Mouse (Mus musculus): ENCODE measurements at regions not wholly inside any gene's neighbourhood (a gene's known extent, or its start where the extent isn't known, plus 50 kb on each side); places are given as distances from the start of the nearest gene placed in this dataset.

- no peak for DNase-seq (ENCODE audit: low spot score)
Observed at GRCm38 (mm10) chr10:109160730-109161129, 149.9 kb upstream of the Syt1 start.

- no peak for DNase-seq (ENCODE audit: low spot score)
Observed at GRCm38 (mm10) chr10:109155768-109156167, 145.0 kb upstream of the Syt1 start.

DNA sequence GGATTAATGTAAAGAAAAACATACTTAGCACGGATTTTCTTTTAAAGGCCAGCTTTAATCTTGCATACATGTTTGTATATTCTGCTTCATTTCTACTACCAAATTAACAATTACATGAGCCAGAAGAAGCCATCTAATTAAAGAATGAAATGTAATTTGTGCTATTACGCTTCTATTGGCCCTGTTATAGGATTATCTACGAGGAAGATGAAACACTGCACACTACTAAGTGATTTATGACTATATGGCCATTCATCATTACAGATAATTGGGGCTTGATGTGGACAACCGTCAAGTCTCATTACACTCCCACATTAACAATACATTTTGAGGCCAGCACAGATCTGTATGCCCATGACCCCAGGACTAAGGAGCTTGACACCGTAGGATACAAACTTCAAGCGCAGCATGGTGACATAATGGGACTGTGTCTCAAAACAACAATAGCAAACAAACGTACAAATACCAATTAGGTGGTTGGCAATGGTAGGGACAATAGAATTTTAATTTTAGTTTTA is 129.7 kb upstream of the Syt1 start:
- DNase-seq (ENCODE audit: low spot score): no peak

- DNase-seq (ENCODE audit: low spot score): no peak
Observed at GRCm38 (mm10) chr10:109136763-109137732, 126.3 kb upstream of the Syt1 start.

DNA sequence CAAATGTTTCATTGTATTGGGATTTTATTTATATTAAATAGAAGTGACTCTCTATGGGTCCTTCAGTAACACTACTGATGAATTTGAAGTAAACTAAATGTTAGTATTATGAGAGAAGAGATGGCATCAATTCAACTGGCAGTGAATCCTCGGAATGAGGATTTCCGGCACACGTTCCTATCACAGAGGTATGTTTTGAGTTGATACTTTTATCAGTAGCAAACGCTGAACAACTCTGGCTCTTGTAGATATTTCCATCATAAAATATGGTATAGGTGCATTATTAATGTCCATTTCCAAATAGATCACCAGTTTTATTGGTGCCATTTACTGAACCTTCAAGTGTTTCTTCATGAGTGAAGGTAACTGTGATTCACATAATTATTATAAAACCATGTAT is 123.7 kb upstream of the Syt1 start:
- no peak for DNase-seq (ENCODE audit: low spot score)

- DNase-seq (ENCODE audit: low spot score): no peak
Observed at GRCm38 (mm10) chr10:109132091-109132573, 121.3 kb upstream of the Syt1 start.

- DNase-seq (ENCODE audit: low spot score): no peak
Observed at GRCm38 (mm10) chr10:109129552-109130110, 118.8 kb upstream of the Syt1 start.

GRCm38 (mm10) chr10:109129068-109129467 is 118.3 kb upstream of the Syt1 start:
- no peak for DNase-seq (ENCODE audit: low spot score)

- no peak for DNase-seq (ENCODE audit: low spot score)
Observed at GRCm38 (mm10) chr10:109126699-109127098, 115.9 kb upstream of the Syt1 start.

DNA sequence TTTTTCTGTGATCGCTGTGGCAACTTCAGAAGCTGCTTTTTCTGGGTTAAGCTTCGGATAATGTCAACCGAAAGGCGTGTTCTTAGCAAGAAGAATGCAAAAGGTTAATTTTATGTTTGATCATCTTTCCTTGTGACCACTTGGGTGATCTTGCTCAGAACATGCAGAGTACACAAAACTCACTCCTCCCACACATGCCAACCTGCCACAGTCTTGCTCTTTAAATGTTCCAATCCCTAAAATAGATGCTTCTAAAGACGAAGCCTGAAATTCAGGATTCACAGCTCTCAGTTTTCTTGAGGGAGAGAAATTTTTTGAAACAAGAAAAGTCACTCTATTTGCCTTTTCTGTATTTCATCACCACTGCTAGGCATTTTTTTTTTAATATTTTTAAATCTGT is 106.4 kb upstream of the Syt1 start:
- no peak for DNase-seq (ENCODE audit: low spot score)

- DNase-seq (ENCODE audit: low spot score): no peak
Observed at GRCm38 (mm10) chr10:109115013-109115627, 104.3 kb upstream of the Syt1 start.

DNA sequence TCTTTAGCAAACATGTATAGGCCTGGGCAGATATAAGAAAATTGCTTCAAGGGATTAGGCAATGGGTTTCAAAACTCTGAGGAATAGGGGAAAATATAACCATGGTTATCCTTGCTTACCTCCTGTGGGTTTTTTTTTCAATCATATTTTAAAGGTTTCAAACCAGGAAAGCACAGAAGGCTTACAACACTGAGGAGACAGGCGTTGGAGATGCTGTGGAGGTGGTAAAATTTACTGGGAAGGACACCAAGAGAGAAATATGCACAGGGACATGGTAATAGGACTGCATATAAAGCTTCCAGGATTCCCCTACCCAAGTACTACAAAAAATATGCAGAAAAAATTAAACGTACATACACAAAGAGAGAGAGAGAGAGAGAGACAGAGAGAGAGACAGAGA is 95.0 kb upstream of the Syt1 start:
- no peak for DNase-seq (ENCODE audit: low spot score)

- no peak for DNase-seq (ENCODE audit: low spot score)
Observed at GRCm38 (mm10) chr10:109092219-109092618, 81.4 kb upstream of the Syt1 start.

DNA sequence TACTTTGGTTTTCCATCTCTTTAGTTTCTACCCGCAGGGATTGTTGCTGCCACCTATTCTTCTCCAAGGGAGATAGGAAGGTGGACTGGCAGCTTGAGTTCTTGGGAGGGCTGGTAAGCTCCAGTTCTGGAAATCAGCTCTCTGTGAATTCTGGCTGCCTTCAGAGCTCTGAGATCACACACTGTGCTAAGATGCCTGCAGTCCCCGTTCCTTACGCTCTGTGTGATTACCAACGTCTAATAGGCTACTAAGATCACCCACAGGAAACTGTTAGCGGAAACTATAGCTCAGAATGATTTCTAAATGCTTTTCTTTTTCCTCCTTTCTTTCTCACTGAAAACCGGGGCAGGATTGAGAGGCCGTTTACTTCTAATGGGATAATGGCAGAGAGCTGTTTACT is 69.0 kb upstream of the Syt1 start:
- no peak for DNase-seq (ENCODE audit: low spot score)

DNA sequence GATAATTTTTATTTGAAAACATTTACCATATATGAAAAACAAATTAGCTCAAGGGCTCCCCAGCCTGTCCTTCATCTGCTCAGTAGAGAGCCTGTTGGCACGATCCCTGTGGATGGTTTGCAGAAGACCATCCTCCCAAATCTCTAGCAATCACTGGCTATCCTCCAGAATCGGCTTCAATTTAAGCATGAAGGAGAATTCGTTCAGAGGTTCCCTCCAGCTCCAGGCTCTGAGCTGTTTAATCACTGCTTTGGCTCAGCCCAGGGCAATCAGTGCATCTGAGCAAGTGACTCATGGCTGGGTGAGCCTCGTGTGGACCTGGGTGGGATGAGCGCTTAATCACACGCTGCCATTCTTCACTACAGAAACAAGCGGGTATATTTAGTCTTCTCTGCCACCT is 63.4 kb upstream of the Syt1 start:
- DNase-seq (ENCODE audit: low spot score): no peak
